Mouse (Mus musculus): ENCODE data around the gene Bcl3. TPM values are rescaled to one million over a fixed set of nuclear protein-coding genes. Genes with fewer than 3 reads are reported as not detected.

The Bcl3 gene
- 0.60 and 0.78 TPM in 2 replicates for polyA plus RNA-seq (2016; fragmentation: Nextera tagmentation; extraction: Ambion mirVana)

GRCm38 (mm10) chr7:19822604-19823058 lies at the start of gene Bcl3:
TSS of gene Bcl3 (minus strand) at chr7:19822770.
- Histone ChIP-seq H3K9me3 (peaks cover 20% of the 10 kb centered on the region), H3K27ac (peak within 1 kb of the TSS; percentile 73), H3K4me3 (peak within 1 kb of the TSS; percentile 50), H3K27me3 (ENCODE audit: insufficient read depth, poor library complexity, severe bottlenecking) (peaks cover 84% of the 10 kb centered on the region), H3K36me3 (no peaks in the 10 kb centered on the region), H3K4me1 (replicated peaks) (peaks cover 29% of the 10 kb centered on the region)
- peak; percentile 24 for DNase-seq (ENCODE audit: low spot score)
- WGBS: 1% methylated on average over 42 of the region's 42 CpGs

DNA sequence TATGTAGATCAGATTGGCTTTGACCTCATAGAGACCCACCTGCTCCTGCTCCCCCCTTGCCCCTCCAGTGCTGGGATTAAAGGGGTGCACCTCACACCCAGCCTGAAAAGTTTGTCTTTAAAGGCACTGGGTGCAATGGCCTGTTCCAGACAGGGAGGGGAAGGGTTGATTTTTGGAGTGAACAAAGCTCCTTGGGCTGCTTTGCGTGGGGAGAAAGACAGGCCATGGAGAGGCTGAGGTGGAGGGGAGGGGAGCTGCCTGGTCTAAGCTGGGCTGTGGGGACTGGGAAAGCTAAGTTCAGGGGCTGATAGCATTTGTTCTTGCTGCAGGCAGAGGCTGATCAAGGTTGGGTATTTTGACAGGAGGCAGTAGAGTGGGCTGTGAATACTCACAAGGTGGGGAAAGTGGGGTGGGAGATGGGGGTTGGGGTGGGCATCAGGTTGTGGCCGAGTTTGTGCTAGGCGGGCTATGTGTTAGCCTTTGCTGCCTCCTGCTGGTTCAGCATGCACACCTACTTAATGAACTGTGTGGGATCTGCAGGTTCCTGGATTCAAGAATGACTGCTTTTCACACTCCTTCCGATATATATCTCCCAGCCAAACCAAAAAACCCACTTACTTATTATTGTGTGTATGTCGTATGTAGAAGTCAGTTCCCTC lies 49.5 kb upstream of the Bcl3 start:
- Histone ChIP-seq H3K27me3 (ENCODE audit: insufficient read depth, poor library complexity, severe bottlenecking) (no peaks in the 10 kb centered on the region), H3K27ac (no peak overlapping the region), H3K36me3 (no peaks in the 10 kb centered on the region), H3K4me3 (no peak overlapping the region), H3K9me3 (0 out of 2 replicates have a peak, but pooled peaks cover 5% of the 10 kb centered on the region), H3K4me1 (replicated peaks) (no peaks in the 10 kb centered on the region)
- peak; percentile 16 for DNase-seq (ENCODE audit: low spot score)
- 42% methylated on average over 5 of the region's 5 CpGs for WGBS

DNA sequence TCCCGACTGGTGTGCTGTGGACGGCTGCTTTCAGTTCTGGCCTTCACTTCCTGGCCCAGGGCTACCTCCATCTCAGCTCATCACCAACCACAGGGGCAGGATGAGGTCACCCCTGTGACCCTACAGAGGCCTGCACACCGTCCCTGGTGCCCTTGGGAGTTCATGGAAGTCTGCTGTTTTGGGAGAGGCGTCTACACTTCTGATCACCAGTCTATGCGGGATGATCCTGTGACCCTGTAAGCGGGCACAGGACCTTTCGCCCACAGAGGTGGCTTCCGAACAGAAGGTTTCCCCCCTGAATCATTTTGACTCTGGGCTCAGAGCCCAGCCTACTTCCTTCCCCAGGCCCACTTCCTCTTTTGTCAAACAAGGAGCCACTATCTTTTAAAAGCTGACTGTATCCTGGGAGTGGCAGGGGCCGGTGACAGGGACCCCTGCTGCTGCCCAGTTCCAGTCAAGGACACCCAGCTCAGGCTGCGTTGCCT lies 48.6 kb upstream of the Bcl3 start:
- no peaks in the 10 kb centered on the region for H3K36me3 ChIP-seq
- no peak overlapping the region for H3K4me3 ChIP-seq
- 0 out of 2 replicates have a peak, but pooled peaks cover 7% of the 10 kb centered on the region for H3K9me3 ChIP-seq
- H3K4me1 ChIP-seq (replicated peaks): no peaks in the 10 kb centered on the region
- DNase-seq (ENCODE audit: low spot score): no peak
- no peak overlapping the region for H3K27ac ChIP-seq
- 65% methylated on average over 10 of the region's 10 CpGs for WGBS
- no peaks in the 10 kb centered on the region for H3K27me3 ChIP-seq (ENCODE audit: insufficient read depth, poor library complexity, severe bottlenecking)

- Histone ChIP-seq H3K4me1 (replicated peaks) (no peaks in the 10 kb centered on the region), H3K36me3 (no peaks in the 10 kb centered on the region), H3K9me3 (0 out of 2 replicates have a peak, but pooled peaks cover 4% of the 10 kb centered on the region), H3K27ac (no peak overlapping the region), H3K27me3 (ENCODE audit: insufficient read depth, poor library complexity, severe bottlenecking) (no peaks in the 10 kb centered on the region), H3K4me3 (no peak overlapping the region)
- DNase-seq (ENCODE audit: low spot score): no peak
- 91% methylated on average over 16 of the region's 16 CpGs for WGBS
These were observed 45.3 kb upstream of the Bcl3 start for GRCm38 (mm10) chr7:19867751-19868399.

DNA sequence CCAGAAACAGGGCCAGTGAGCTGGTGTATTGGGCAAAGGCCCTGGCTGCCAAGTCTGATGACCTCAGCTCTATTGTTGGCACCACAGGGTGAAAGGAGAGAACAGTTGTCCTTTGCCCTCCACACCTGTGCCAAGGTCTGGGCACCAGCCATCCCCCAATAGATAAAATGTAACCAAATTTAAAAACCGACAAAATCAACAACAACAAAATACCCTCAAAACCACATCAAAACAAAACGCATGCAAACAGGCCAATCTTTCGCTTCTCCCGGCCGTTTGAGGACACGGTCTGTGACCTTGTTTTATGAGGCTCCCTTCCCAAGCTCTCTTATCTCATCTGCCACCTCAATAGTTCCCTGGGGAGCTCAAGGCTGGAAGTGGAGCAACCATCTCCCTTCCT lies 43.9 kb upstream of the Bcl3 start:
- 0 out of 2 replicates have a peak, but pooled peaks cover 4% of the 10 kb centered on the region for H3K9me3 ChIP-seq
- no peak overlapping the region for H3K27ac ChIP-seq
- no peaks in the 10 kb centered on the region for H3K36me3 ChIP-seq
- H3K27me3 ChIP-seq (ENCODE audit: insufficient read depth, poor library complexity, severe bottlenecking): no peaks in the 10 kb centered on the region
- H3K4me3 ChIP-seq: no peak overlapping the region
- WGBS: 89% methylated on average over 6 of the region's 6 CpGs
- no peaks in the 10 kb centered on the region for H3K4me1 ChIP-seq (replicated peaks)
- no peak for DNase-seq (ENCODE audit: low spot score)

DNA sequence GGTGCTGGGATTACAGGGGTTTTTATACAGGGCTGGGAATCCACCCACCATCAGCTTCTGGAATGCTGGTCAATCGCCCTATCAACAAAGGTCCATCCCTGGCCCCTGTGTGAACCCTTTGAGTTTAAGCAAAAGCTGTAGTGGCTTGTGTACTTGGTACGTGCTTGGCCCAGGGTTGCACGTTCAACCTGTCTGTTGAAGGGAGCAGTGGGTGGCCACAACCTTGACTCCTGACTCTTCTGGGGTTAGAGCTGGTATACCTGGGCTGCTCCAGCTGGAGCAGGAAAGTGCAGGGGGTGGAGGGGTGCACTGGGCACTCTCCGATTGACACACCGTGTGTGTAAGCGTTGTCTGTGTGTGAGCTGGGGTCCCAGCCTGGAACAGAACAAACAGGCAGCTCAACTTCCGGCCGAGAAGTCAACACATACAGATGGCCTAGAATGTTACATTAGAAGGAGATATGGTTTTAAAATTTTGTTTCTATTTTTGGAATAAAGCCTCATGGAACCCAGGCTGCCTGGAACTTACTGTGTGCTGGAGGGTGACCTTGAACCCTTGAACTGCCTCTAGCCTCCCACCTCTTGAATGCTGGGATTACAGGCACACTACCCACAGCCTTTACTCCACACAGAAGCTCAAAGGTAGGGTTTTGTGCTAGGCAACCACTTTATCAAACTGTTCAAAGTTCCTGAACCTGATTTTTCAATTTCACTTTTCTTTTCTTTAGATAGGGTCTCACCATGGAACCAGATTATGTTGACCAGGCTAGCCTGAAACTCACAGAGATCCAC lies 42.9 kb upstream of the Bcl3 start:
- no peak for DNase-seq (ENCODE audit: low spot score)
- 81% methylated on average over 8 of the region's 8 CpGs for WGBS

GRCm38 (mm10) chr7:19864241-19864640 lies 41.7 kb upstream of the Bcl3 start:
- Histone ChIP-seq H3K36me3 (no peaks in the 10 kb centered on the region), H3K4me3 (no peak overlapping the region), H3K4me1 (replicated peaks) (no peaks in the 10 kb centered on the region), H3K27me3 (ENCODE audit: insufficient read depth, poor library complexity, severe bottlenecking) (no peaks in the 10 kb centered on the region), H3K27ac (no peak overlapping the region), H3K9me3 (peaks cover 12% of the 10 kb centered on the region; the same call in 1 of the 2 replicates)
- no peak for DNase-seq (ENCODE audit: low spot score)
- 48% methylated on average over 2 of the region's 2 CpGs for WGBS

More for the DNA sequence above, 42.9 kb upstream of the Bcl3 start:
- H3K27me3 ChIP-seq (ENCODE audit: insufficient read depth, poor library complexity, severe bottlenecking): no peaks in the 10 kb centered on the region
- no peaks in the 10 kb centered on the region for H3K4me1 ChIP-seq (replicated peaks)
- H3K9me3 ChIP-seq: peaks cover 12% of the 10 kb centered on the region; the same call in 1 of the 2 replicates
- no peak overlapping the region for H3K27ac ChIP-seq
- H3K36me3 ChIP-seq: no peaks in the 10 kb centered on the region
- no peak overlapping the region for H3K4me3 ChIP-seq

DNA sequence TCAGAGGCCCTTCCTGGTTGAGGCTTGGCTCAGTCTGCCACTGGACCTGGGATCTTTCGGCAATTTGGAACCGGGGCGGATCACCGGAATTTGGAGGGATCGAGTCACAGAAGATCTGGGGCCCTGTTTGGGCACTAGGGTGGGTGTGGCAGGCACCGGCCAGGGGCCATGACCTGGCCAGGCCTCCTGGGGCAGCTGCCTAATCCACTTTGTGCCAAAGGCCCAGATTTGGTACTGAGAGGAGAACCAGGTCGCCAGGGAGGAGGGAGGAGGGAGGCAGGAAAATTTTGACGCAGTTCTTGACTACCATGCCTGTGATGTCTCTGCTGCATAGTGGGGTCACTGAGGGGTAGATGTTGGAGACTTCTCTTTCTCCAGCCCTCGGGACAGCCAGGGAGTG lies 38.6 kb upstream of the Bcl3 start, which contains the start of gene Ceacam16:
Gene Ceacam16, minus strand, starts transcription at position 101 of the 400 bp plus-strand sequence.
- Histone ChIP-seq H3K4me3 (no peak within 1 kb of the TSS), H3K27me3 (ENCODE audit: insufficient read depth, poor library complexity, severe bottlenecking) (peaks cover 3% of the 10 kb centered on the region; the same call in 1 of the 2 replicates), H3K9me3 (peaks cover 8% of the 10 kb centered on the region; the same call in 1 of the 2 replicates), H3K36me3 (no peaks in the 10 kb centered on the region), H3K27ac (no peak within 1 kb of the TSS), H3K4me1 (replicated peaks) (no peaks in the 10 kb centered on the region)
- WGBS: 83% methylated on average over 9 of the region's 9 CpGs
- DNase-seq (ENCODE audit: low spot score): no peak

- 82% methylated on average over 10 of the region's 10 CpGs for WGBS
- Histone ChIP-seq H3K4me3 (no peak overlapping the region), H3K4me1 (replicated peaks) (no peaks in the 10 kb centered on the region), H3K27me3 (ENCODE audit: insufficient read depth, poor library complexity, severe bottlenecking) (peaks cover 3% of the 10 kb centered on the region; the same call in 1 of the 2 replicates), H3K9me3 (peaks cover 11% of the 10 kb centered on the region; the same call in 1 of the 2 replicates), H3K36me3 (no peaks in the 10 kb centered on the region), H3K27ac (no peak overlapping the region)
- DNase-seq (ENCODE audit: low spot score): no peak
These were observed 37.2 kb upstream of the Bcl3 start for GRCm38 (mm10) chr7:19859740-19860139.

DNA sequence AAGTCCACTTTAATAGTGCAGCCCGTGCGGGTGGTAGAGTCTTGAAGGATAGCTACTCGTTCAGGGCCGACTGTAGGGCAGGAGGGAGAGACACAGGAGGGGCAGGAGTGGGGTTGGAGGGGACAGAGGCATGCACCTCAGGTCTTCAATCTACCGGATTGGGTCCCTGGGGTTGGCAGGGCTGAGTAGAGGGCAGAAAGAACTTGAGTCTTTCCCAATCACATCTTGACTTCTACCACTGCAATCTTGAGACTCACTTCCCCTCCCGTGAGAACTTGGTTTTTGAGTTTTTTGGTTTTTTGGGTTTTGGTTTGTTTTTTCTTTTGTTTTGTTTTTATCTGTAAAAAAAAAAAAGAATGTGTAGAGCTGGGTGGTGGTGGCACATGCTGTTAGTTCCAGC lies 33.7 kb upstream of the Bcl3 start:
- Histone ChIP-seq H3K4me3 (no peak overlapping the region), H3K9me3 (peaks cover 14% of the 10 kb centered on the region; the same call in 1 of the 2 replicates), H3K27ac (no peak overlapping the region), H3K36me3 (no peaks in the 10 kb centered on the region), H3K4me1 (replicated peaks) (peaks cover 7% of the 10 kb centered on the region), H3K27me3 (ENCODE audit: insufficient read depth, poor library complexity, severe bottlenecking) (peaks cover 25% of the 10 kb centered on the region)
- no peak for DNase-seq (ENCODE audit: low spot score)
- 86% methylated on average over 6 of the region's 6 CpGs for WGBS

DNA sequence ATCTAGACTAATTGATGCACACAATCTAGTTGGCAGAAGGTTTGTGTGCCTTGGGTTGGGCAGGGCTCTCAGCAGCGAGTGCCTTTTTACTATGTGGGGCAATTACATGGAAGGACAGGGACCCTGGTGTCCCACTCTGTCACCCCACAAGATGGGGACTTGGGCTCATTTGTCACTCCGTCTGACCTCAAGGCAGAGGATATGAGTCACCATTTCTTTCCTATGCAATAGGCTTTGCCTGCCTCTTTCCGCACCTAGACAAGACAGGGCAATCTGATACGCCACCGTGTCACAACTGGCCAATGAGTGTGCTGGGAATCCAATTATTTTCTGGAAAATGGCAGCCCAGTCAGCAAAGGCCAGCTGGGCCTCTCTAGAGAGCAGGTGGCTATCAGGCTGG lies 33.1 kb upstream of the Bcl3 start:
- Histone ChIP-seq H3K9me3 (peaks cover 8% of the 10 kb centered on the region; the same call in 1 of the 2 replicates), H3K4me3 (no peak overlapping the region), H3K4me1 (replicated peaks) (peaks cover 7% of the 10 kb centered on the region), H3K36me3 (no peaks in the 10 kb centered on the region), H3K27ac (no peak overlapping the region), H3K27me3 (ENCODE audit: insufficient read depth, poor library complexity, severe bottlenecking) (peaks cover 30% of the 10 kb centered on the region)
- WGBS: 87% methylated on average over 5 of the region's 5 CpGs
- DNase-seq (ENCODE audit: low spot score): no peak

DNA sequence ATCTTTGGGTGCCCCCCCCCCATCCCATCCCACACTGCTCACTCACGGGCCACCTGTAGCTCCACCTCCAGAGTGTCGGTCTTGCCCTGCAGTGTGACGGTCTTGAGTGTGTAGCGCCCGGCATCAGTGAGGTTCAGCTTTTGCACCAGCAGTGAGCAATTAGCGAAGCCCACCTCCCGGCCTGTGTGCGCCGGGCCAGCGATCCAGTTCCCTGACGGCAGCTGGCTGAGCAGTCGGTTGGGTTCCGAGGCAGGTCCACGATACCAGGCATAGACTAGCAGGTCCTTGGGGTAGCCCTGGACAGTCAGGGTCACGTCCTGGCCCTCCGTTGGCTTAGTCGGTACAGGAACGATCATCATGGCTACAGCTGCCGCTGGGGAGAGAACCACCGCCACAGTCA lies 31.0 kb upstream of the Bcl3 start:
- DNase-seq (ENCODE audit: low spot score): no peak
- Histone ChIP-seq H3K27ac (no peak overlapping the region), H3K4me3 (no peak overlapping the region), H3K36me3 (no peaks in the 10 kb centered on the region), H3K27me3 (ENCODE audit: insufficient read depth, poor library complexity, severe bottlenecking) (peaks cover 36% of the 10 kb centered on the region), H3K9me3 (peaks cover 10% of the 10 kb centered on the region; the same call in 1 of the 2 replicates), H3K4me1 (replicated peaks) (peaks cover 7% of the 10 kb centered on the region)
- 92% methylated on average over 20 of the region's 20 CpGs for WGBS
